Mouse (Mus musculus) kidney, postnatal 0 days (tissue): ENCODE measurements around the gene BC035044. TPM values are rescaled to one million over a fixed set of nuclear protein-coding genes. Genes with fewer than 3 reads are reported as not detected.
A peak's percentile ranks its signal among the peaks of the same experiment; 100 is the strongest.

Experiments
- ATAC-seq: fragments of 200-750 bp; cut with Nextera tagmentation; replicated peaks from 2 replicates; pipeline ENCODE4 v1.8.0; 2017; ENCODE audit warnings: low read depth, moderate number of reproducible peaks, moderate TSS enrichment, moderate library complexity; ENCODE audit not compliant: low FRiP score
- DNase-seq: peaks from one replicate; pipeline ENCODE4 v3.0.0-alpha.2; 2016; ENCODE audit warnings: low spot score
- H3K27ac ChIP-seq: fragments of 300-500 bp; sonication (generic); 2 replicates; pipeline ENCODE4 v1.5.1; 2014; ENCODE audit warnings: mild to moderate bottlenecking
- H3K27me3 ChIP-seq: fragments of 300-500 bp; sonication (generic); 2 replicates; pipeline ENCODE4 v1.6.1; 2014; ENCODE audit warnings: low read length, mixed read lengths; ENCODE audit not compliant: insufficient read depth
- H3K36me3 ChIP-seq: fragments of 300-500 bp; sonication (generic); 2 replicates; pipeline ENCODE4 v1.6.1; 2014; ENCODE audit warnings: low read length, mixed read lengths; ENCODE audit not compliant: insufficient read depth
- H3K4me1 ChIP-seq: fragments of 300-500 bp; sonication (generic); replicated peaks from 2 replicates; pipeline ENCODE4 v1.6.1; 2014; ENCODE audit warnings: antibody characterized with exemption, low read length, mixed read lengths; ENCODE audit not compliant: insufficient read depth
- H3K4me2 ChIP-seq: fragments of 300-500 bp; sonication (generic); 2 replicates; pipeline ENCODE4 v1.6.1; 2014; ENCODE audit warnings: mild to moderate bottlenecking, low read length, moderate library complexity, mixed read lengths
- H3K4me3 ChIP-seq: fragments of 300-500 bp; sonication (generic); replicated peaks from 2 replicates; pipeline ENCODE4 v1.5.1; 2014; ENCODE audit warnings: low read depth, low read length
- H3K9ac ChIP-seq: fragments of 300-500 bp; sonication (generic); 2 replicates; pipeline ENCODE4 v1.6.1; 2014; ENCODE audit warnings: low read depth, low read length
- H3K9me3 ChIP-seq: fragments of 300-500 bp; sonication (generic); replicated peaks from 2 replicates; pipeline ENCODE4 v1.6.1; 2016; ENCODE audit warnings: low read length, inconsistent platforms, mixed read lengths
- CTCF ChIP-seq: IDR thresholded peaks from 2 replicates; pipeline ENCODE4 v1.5.1; 2016; ENCODE audit warnings: antibody characterized with exemption, low read depth, mild to moderate bottlenecking, moderate library complexity
- WGBS: fragments of 180-500 bp; shearing (Covaris S2); extraction: QIAGEN DNeasy Blood & Tissue Kit; methylation state at CpG from one replicate; pipeline ENCODE4 v1.1.7; 2014; 5-methylcytosine and 5-hydroxymethylcytosine counted together
- polyA plus RNA-seq: library from polyadenylated mRNA; unstranded; fragments of >200 nt; fragmentation: Nextera tagmentation; extraction: Ambion mirVana; gene quantifications from 2 replicates; pipeline ENCODE4 v1.2.1, GENCODE M21; 2015

The BC035044 gene
- polyA plus RNA-seq, 1 experiment from 2014 or later, result 0.51 TPM

DNA sequence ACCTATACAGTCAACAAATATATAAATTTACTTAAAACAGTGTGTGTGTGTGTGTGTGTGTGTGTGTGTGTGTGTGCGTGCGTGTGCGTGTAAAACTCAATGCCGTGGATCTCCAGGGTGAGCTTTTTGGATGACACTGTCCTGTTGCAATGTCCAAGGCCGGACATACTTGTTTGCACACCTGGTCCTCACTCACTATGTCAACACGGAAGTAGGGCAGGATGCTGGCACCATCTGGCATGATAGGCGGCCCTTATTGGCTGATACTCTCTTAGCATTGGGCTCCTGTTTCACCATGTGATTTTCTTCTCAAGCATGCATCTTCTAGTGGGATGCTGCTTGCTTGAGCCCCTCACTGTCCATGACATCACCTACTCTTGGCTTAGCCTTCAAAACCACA lies 51.0 kb downstream of the BC035044 start:
- Histone ChIP-seq H3K9ac (no peak overlapping the region), H3K27ac (no peak overlapping the region), H3K4me3 (no peak overlapping the region), H3K4me1 (no peaks in the 10 kb centered on the region), H3K36me3 (no peaks in the 10 kb centered on the region), H3K27me3 (no peaks in the 10 kb centered on the region), H3K4me2 (peak overlapping the region; percentile 79), H3K9me3 (no peaks in the 10 kb centered on the region)
- 57% methylated on average over 7 of the region's 7 CpGs for WGBS
- TF ChIP-seq CTCF, result no peak
- ATAC-seq (no peak), DNase-seq (no peak)

DNA sequence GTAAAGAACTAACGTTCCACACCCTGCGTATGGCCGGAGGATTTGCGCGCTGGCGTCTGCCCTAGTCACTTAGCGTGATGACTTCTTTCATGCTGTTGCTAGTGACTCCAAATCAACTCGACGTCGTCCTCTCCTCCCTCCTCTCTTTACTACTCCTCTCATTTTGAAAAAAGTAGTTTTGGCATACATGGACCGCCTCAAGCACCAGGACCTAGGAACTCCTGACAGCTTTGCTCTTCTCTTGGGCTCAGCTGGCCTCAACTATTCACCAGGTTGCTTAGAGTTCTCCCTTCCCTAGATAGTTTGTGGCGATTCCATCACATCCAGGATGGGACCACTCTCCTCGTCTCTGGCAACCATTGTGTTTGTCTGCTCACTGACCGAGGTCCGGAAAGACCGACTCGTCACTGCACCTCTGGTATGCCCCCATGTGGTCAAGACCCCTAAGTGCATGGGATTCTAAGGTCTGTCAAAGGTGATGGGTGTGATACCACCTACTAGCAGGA lies 51.6 kb downstream of the BC035044 start:
- Histone ChIP-seq H3K9ac (peak overlapping the region; percentile 60), H3K4me2 (peak overlapping the region; percentile 79), H3K27me3 (no peaks in the 10 kb centered on the region), H3K9me3 (no peaks in the 10 kb centered on the region), H3K36me3 (no peaks in the 10 kb centered on the region), H3K4me1 (no peaks in the 10 kb centered on the region), H3K27ac (peak overlapping the region; percentile 97), H3K4me3 (peak overlapping the region; percentile 63)
- peak; percentile 90 for DNase-seq
- WGBS, result under 1% methylated on average over 17 of the region's 17 CpGs
- peak; percentile 50 for ATAC-seq
- TF ChIP-seq CTCF, result peak; percentile 86

DNA sequence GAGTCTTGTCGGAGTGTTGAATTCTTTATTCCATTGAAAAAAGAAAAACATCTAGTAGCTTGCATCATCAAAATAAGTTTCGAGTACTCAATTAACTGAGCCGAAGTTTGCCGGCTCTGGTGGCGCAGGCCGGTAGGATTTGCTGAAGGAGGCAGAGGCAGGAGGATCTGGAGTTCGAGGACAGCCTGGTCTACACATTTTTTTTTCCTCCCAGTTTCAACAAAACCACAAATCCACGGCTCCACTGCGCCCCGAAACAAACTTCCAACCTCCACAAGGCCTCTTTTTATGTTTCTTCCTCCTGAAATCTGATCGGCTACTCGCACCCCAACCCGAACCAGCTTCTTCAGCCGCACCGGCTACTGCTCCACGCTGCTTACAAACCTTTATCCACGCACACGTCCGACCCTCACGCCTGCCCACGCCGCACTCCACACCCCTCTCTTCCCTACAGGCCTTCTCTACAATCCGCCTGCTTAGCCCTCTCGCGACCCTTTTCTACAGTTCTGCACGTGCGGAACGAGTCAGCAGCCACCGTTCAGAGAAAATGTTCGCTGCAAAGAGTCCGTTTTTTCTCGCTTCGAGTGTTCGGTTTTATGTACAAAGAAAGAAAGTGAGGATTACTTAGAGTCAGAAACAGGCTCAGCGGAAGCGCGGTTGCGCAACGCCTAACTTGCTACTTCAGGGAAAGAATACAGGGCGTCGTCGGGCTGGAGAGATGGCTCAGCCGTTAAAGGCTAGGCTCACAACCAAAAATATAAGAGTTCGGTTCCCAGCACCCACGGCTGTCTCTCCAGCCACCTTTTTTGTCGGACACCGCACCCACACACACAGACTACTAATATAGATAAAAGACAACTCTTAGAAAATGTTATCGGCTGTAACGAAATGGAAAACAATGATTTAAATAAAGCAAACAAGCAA lies 52.3 kb downstream of the BC035044 start:
- no peaks in the 10 kb centered on the region for H3K36me3 ChIP-seq
- H3K9me3 ChIP-seq, result no peaks in the 10 kb centered on the region
- H3K9ac ChIP-seq, result peak overlapping the region; percentile 82
- no peaks in the 10 kb centered on the region for H3K4me1 ChIP-seq
- WGBS, result under 1% methylated on average over 49 of the region's 49 CpGs
- peak; percentile 60 for ATAC-seq
- H3K4me2 ChIP-seq, result peak overlapping the region; percentile 79
- H3K27ac ChIP-seq, result peak overlapping the region; percentile 97
- peak; percentile 85 for DNase-seq
- no peaks in the 10 kb centered on the region for H3K27me3 ChIP-seq
- no peak for TF ChIP-seq CTCF
- H3K4me3 ChIP-seq, result peak overlapping the region; percentile 63

DNA sequence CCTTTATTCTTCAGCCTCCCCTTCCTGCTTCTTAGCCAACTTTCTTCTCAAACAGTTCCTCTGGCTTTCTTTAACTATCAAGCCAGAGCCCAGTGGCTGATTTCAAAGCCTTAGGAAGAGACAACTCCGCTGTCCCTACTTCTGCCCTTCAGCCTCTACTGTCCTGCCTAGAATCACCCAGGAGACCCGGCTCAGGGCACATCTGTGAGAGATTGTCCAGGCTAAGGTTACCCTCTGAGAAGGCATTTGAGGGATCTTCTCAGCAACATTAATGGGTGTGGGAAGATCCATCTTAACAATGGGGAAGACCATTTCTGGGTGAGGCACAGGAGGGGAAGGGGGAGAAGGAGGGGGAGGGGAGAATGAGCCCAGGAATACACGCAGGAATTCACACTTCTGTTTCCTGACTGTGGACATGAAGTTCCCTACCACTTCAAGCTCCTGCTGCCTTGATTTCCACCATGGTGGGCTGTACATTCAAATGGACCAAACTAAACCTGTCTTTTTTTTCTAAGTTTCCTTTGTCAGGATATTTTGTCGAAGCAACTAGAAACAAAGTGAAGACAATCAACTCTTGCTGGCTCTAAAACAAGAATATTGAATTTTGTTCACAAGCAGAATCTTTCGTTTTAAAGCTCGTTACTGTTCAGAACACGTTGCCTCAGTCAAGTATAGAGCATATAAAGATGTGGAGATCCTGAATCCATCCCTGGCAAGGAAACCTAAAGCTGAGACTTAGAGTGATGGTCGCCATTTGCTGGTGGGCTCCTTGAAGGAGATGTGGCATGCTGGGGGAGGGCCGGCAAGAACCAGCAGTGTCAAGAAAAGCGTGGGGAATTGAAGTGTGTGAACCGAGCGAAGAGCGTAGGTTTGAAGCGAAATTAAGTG lies 53.2 kb downstream of the BC035044 start:
- Histone ChIP-seq H3K36me3 (no peaks in the 10 kb centered on the region), H3K4me3 (peak overlapping the region; percentile 63), H3K9ac (peak overlapping the region; percentile 82), H3K27me3 (no peaks in the 10 kb centered on the region), H3K27ac (peak overlapping the region; percentile 97), H3K4me1 (no peaks in the 10 kb centered on the region), H3K4me2 (peak overlapping the region; percentile 62), H3K9me3 (no peaks in the 10 kb centered on the region)
- DNase-seq, result peak; percentile 91
- ATAC-seq, result peak; percentile 19; the same call in 1 of the 2 replicates
- TF ChIP-seq CTCF, result no peak
- 3% methylated on average over 14 of the region's 14 CpGs for WGBS

DNA sequence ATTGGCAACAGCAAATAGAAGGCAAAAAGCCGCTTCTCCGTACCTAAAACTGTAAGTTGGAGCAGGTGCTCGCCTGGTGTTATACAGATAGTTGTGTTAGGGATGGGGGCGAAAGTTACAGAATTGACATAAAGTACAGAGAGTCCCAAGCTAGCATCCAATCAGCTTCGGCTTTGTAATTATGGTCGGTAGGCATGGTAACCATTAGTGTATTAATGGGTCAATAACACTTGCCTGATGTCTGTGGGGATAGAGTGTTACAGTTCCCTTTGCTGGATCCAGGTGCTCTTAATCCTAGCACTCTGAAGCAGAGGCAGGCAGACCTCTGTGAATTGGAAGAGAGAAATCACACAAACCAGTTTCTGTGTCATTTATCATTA lies 54.0 kb downstream of the BC035044 start:
- H3K36me3 ChIP-seq, result no peaks in the 10 kb centered on the region
- H3K27ac ChIP-seq, result peak overlapping the region; percentile 97; the same call in 1 of the 2 replicates
- H3K4me3 ChIP-seq, result no peak overlapping the region
- no peaks in the 10 kb centered on the region for H3K27me3 ChIP-seq
- H3K9ac ChIP-seq, result no peak overlapping the region; the same call in 1 of the 2 replicates
- no peaks in the 10 kb centered on the region for H3K4me1 ChIP-seq
- no peak for TF ChIP-seq CTCF
- DNase-seq (no peak), ATAC-seq (no peak)
- peak overlapping the region; percentile 62; the same call in 1 of the 2 replicates for H3K4me2 ChIP-seq
- WGBS, result 89% methylated on average over 6 of the region's 6 CpGs
- H3K9me3 ChIP-seq, result no peaks in the 10 kb centered on the region
